Mouse (Mus musculus) Muller cell, postnatal 12 days (primary cell): ENCODE data around the gene Med1.
A peak's percentile ranks its signal among the peaks of the same experiment; 100 is the strongest.

ENCODE experiments used
- DNase-seq: peaks from one replicate; pipeline ENCODE4 v3.0.0-alpha.2; 2015; ENCODE audit errors: inconsistent ontology term

The Med1 gene

DNA sequence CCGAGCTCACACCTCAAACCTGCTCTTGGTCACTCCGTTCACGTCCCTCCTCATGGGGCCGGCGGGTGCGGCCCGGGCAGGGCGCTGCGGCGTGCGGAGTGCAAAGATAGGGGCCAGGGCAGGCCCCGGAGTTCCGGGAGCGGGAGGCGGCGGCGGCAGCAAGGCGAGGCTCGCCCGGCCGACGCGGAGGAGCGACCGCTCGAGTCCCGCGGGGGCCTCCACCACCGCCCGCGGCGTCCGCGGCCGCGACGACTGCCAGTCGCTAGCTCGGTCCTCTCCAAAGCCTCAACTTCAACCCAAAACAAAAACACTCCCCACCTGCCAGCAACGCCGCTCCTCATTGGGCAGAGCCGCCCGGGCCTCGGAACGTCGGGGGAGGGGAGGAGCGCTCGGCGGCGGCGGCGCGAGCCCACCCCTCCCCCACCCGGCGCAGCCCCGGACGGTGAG is 43.8 kb downstream of the Med1 start:
- DNase-seq = peak; percentile 94

DNA sequence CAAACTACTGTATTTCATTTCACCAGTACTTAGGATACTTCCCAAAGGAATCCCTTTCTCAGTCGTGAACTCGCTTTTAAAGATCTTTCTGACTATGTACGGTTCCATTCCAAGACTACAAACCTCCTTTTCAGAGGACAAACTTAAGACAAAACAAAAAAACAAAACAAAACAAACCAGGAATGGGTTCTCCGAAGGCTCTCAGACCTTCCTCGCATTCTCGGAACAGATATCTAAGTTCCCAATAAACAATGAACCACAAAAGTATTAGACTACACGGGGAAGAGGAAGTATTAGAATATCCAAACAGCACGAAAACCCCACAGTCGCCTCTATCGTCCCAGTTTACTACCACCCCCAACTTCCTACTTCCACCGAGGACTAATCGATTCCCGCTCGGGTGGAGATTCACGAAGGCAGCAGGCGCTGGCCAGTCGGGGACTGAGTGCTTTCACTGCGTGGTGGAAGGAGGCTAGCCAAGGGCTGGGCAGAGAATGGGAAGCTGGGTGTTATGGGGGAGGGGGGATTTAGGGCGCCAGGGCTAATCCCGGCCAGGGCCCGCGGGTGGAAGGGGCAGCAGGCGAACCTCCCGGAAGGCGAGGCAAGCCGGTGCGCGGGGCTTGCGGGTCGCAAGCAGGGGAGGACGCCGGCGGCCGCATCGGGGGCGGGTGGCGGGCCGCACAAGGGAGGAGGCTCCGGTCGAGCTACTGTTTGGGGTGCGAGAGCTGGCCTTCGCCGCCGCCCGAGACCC is 44.4 kb downstream of the Med1 start:
- peak; percentile 68 for DNase-seq

DNA sequence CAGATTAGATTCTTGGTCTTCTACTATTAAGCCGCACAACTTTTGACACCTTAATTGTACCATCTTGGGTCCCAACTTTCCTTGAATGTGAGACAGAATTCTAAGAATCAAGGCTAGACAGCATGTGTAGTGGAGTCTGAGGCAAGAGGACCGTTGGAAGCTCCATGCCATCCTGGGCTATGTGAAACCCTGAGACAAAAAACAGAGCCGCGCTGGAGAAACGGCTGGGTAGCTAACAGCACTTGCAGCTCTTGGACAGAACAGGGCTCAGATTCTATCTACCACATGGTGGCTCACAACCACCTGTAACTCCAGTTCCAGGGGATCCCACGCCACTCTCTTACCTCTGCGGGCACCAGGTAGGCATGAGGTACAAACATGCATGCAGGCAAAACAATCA is 47.2 kb downstream of the Med1 start:
- DNase-seq = no peak

DNA sequence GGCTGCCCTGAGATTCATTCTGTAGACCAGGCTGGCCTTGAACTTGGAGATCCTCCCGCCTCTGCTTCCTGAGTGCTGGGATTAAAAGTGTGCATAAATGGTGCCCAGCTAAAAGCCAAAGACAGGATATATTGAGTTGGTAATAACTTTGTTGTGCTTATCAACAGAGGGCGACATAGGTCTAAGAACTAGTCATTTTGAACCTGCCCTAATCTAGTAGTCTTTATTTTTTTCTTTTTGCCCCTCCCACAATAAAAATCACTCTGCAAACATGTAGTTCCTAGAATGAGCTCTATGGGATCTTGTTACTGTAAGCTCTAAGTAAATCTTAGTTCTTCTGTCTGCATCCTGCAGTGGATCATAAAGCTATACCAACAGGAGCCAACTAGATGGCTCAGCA is 50.5 kb downstream of the Med1 start:
- DNase-seq = no peak

DNA sequence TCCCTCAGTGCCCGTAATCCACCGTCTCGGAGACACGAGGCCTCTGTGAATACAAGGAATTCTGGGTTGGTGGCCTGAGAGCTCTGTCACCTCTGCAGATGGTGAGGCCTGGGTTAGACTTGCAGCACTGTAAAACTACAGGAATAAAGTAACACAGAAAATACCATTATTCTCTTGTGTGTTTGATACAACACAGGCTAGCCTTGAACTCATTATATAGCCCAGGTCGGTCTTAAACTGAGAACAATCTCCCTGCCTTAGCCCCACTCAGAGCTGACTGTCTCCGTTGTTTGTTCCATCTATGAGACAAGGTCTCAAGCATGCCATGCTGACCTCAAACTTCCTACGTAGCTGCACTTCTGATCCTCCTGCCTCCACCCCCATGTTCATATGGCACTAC is 54.2 kb downstream of the Med1 start:
- no peak for DNase-seq

DNA sequence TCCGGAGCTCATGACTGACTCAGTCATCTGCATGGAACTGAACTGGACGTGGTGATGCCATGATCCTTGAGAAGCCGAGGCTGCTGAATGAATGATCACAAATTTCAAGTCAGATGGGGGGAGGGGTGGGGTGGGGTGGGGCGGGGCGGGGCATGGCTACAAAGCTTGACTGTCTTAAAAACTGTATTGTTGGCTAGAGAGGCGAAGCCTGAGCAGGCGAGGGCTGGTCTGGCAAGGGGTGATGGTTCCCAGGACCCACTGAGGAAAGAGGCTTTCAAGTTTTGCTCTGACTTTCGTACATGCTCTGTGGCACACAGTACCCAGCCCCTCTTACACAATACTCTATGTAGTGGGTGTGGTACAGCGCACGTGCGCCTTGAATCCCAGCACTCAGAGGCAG is 55.3 kb downstream of the Med1 start:
- no peak for DNase-seq

DNA sequence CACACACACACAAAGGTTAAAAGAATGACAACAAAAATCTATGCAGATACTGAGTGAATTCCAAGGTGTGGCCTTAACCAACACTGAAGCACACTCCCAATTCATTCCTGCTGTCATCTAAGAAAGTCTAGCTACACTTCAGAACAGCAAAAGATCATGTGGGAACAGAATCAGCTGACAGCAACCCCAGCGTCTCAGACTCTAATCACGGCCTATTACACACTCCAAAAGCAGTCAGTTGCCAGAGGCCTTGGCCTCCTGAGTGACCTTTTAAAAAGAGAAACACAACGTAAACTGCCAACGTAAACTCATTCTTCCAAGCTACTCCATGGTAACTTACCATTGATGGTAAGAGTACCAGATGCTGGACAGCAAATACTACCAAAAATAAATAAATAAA is 58.1 kb downstream of the Med1 start:
- DNase-seq = no peak

DNA sequence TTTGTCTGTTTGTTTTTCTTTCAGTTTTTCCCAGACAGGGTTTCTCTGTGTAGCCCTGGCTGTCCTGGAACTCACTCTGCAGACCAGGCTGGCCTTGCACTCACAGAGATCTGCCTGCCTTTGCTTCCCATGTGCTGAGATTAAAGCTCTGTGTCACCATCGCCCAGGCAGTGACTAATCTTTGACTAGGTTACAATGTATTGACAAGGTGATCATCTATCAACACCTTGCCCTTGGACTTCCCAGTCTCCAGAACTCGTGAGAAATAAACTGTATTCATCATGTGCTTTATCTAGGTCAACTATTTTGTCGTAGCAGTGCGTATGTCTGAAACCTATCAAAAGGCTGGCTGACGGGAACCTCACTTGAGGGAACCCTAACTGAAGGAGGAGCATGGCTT is 69.7 kb downstream of the Med1 start:
- no peak for DNase-seq

DNA sequence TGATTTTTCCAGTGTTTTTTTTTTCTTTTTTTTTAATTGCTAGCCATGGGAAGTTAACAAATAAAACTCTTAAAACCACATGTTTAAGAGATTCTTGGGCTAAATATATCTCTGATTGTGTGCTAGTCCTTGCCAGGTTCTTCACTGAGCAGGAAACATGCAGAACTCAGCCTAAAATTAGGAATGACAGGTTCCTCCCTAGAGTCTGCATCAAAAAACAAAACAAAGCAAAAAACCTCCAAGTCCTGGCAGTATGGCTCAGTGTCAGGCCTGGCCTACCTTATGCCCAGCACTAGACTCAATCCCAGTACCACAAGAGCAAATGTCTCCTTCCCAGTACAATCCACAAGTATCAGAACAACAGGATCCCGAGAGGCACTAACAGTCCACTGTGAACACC is 78.7 kb downstream of the Med1 start:
- no peak for DNase-seq

DNA sequence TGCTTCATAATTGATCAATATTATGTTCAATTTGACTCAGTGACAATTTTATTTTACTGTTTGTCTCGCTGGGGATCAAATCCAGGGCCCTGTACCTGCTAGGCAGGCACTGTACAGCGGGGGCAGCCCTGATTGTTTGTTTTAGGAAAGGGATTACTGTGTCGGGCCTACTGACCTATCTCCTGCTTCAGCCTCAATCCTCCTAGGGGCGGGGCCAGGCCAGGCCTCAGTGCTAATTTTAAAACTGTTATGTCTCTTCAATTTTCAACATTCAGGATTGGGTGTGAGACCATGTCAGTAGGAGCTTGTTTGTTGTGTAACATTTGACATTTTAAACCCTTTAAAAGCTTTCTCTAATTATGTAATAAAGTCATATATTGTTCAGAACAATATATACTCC is 79.6 kb downstream of the Med1 start:
- DNase-seq = no peak

DNA sequence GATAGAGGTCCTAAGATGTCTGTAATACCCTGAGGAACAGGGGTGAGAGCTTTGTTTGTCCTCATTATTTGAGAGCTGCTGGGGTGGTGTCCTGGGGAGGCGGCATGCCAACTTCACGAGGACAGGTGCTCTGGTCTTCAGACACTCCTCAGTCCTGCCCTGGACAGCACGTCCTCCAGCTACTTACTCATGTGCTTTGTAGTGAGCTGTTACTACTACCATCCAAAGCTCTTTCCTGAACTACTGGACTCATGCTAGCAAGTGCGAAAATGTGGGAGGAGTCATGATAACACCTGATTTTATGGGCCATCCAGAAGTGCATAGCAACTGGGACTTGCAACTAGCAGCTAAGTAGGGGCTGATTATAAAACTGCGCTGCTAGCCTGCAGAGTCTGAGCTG is 83.4 kb downstream of the Med1 start:
- DNase-seq = no peak
